Mouse (Mus musculus): ENCODE data around the gene Spc24. TPM values are rescaled to one million over a fixed set of nuclear protein-coding genes. Genes with fewer than 3 reads are reported as not detected.

Spc24 gene
- polyA plus RNA-seq, 1 experiment: 59.0 TPM

DNA sequence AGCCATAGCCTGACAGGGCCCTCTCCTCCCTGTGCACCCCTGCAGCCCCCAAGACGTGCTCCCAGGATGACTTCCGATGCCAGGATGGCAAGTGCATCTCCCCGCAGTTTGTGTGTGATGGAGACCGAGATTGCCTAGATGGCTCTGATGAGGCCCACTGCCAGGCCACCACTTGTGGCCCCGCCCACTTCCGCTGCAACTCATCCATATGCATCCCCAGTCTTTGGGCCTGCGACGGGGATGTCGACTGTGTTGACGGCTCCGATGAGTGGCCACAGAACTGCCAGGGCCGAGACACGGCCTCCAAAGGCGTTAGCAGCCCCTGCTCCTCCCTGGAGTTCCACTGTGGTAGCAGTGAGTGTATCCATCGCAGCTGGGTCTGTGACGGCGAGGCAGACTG, 26.7 kb downstream of the Spc24 start:
- no peak for TF ChIP-seq POLR2A (IDR thresholded peaks at IDR 0.05; ENCODE audit: control insufficient read depth, extremely low read depth, insufficient read depth, low read length, poor library complexity)
- no peak for TF ChIP-seq CTCF (IDR thresholded peaks at IDR 0.05; ENCODE audit: borderline replicate concordance, control insufficient read depth, extremely low read depth, insufficient read depth, low read length, poor library complexity)
- Histone ChIP-seq H3K27ac (ENCODE audit: control insufficient read depth, insufficient read depth, low read length) (no peak overlapping the region), H3K27me3 (ENCODE audit: control insufficient read depth, insufficient read depth, low read length) (no peaks in the 10 kb centered on the region), H3K36me3 (ENCODE audit: control insufficient read depth, insufficient read depth, low read length) (peaks cover 3% of the 10 kb centered on the region), H3K4me3 (ENCODE audit: control insufficient read depth, insufficient read depth, low read length) (no peak overlapping the region), H3K4me1 (replicated peaks; ENCODE audit: control insufficient read depth, insufficient read depth, low read length) (no peaks in the 10 kb centered on the region)
- WGBS: 97% methylated on average over 17 of the region's 17 CpGs
- DNase-seq: no peak

DNA sequence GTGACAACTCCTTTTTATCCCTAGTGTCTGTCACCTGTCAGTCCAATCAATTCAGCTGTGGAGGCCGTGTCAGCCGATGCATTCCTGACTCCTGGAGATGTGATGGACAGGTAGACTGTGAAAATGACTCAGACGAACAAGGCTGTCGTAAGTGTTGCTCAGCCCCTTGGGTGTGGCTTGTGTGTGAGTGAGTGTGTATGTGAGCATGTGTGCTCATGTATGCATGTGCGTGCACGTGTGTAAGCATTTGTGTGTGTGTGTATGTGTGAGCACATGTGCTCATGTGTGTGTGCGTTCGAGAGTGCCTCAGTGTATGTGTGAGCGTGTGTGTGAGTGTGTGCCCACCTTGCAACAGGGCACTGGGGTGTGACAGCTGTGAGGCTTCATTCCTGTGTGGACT, 27.8 kb downstream of the Spc24 start:
- TF ChIP-seq CTCF (IDR thresholded peaks at IDR 0.05; ENCODE audit: borderline replicate concordance, control insufficient read depth, extremely low read depth, insufficient read depth, low read length, poor library complexity) (no peak), POLR2A (IDR thresholded peaks at IDR 0.05; ENCODE audit: control insufficient read depth, extremely low read depth, insufficient read depth, low read length, poor library complexity) (no peak)
- no peaks in the 10 kb centered on the region for H3K27me3 ChIP-seq (ENCODE audit: control insufficient read depth, insufficient read depth, low read length)
- DNase-seq: no peak
- H3K4me3 ChIP-seq (ENCODE audit: control insufficient read depth, insufficient read depth, low read length): no peak overlapping the region
- 80% methylated on average over 9 of the region's 9 CpGs for WGBS
- no peak overlapping the region for H3K27ac ChIP-seq (ENCODE audit: control insufficient read depth, insufficient read depth, low read length)
- no peaks in the 10 kb centered on the region for H3K4me1 ChIP-seq (replicated peaks; ENCODE audit: control insufficient read depth, insufficient read depth, low read length)
- peaks cover 3% of the 10 kb centered on the region for H3K36me3 ChIP-seq (ENCODE audit: control insufficient read depth, insufficient read depth, low read length)

DNA sequence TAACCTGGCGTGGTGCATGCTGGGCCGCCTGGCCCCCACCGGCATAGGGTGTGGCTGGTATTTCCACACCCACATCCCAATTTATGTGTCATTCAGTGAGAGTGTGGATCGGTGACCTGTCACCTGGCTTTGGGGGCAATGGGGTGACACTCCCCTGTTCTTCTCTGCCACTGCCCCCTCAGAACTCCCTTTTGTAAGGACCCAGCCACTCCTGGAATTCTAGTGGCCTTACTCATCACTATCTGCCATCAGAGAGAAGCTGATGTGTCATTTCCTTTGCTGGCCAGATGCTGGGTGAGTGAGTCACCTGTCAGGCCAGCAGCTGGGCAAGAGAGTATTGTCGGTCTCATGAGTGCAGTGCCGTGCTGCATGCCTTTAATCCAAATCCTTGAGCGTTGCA, 30.8 kb downstream of the Spc24 start:
- 66% methylated on average over 7 of the region's 7 CpGs for WGBS
- DNase-seq: no peak

DNA sequence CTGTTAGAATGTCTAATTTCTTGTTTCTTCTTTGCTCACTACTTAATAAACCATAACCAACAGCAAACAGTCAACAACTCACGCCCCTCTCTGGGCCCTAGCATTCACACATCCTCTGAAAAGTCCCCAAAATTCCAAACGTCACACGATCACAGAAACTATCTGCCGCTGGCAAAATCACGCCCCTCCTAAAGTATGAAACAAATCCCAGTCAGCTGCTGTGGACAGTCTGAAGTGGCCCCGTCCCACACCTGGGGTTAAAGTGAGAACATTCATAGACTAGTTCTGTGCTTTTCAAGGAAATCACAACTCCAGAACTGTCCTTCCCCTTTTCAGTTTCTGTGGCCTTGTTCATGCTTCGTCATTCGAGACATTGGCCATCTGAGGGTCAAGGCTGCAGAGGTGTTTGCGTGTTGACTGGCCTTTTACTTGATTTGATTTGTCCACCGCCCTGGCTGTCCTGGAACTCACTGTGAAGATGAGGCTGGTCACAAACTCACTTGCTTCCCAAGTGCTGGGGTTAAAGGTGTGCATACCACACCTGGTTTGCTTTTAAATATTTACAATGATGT, 31.8 kb downstream of the Spc24 start:
- TF ChIP-seq CTCF (IDR thresholded peaks at IDR 0.05; ENCODE audit: borderline replicate concordance, control insufficient read depth, extremely low read depth, insufficient read depth, low read length, poor library complexity) (no peak), POLR2A (IDR thresholded peaks at IDR 0.05; ENCODE audit: control insufficient read depth, extremely low read depth, insufficient read depth, low read length, poor library complexity) (no peak)
- H3K27ac ChIP-seq (ENCODE audit: control insufficient read depth, insufficient read depth, low read length): no peak overlapping the region
- WGBS: 87% methylated on average over 10 of the region's 10 CpGs
- H3K27me3 ChIP-seq (ENCODE audit: control insufficient read depth, insufficient read depth, low read length): no peaks in the 10 kb centered on the region
- peaks cover 14% of the 10 kb centered on the region for H3K4me1 ChIP-seq (replicated peaks; ENCODE audit: control insufficient read depth, insufficient read depth, low read length)
- H3K4me3 ChIP-seq (ENCODE audit: control insufficient read depth, insufficient read depth, low read length): no peak overlapping the region
- H3K36me3 ChIP-seq (ENCODE audit: control insufficient read depth, insufficient read depth, low read length): no peaks in the 10 kb centered on the region; the same call in 1 of the 2 replicates
- no peak for DNase-seq

More for the DNA sequence above, 30.8 kb downstream of the Spc24 start:
- Histone ChIP-seq H3K4me1 (replicated peaks; ENCODE audit: control insufficient read depth, insufficient read depth, low read length) (peaks cover 13% of the 10 kb centered on the region), H3K4me3 (ENCODE audit: control insufficient read depth, insufficient read depth, low read length) (no peak overlapping the region), H3K27ac (ENCODE audit: control insufficient read depth, insufficient read depth, low read length) (no peak overlapping the region), H3K27me3 (ENCODE audit: control insufficient read depth, insufficient read depth, low read length) (no peaks in the 10 kb centered on the region), H3K36me3 (ENCODE audit: control insufficient read depth, insufficient read depth, low read length) (no peaks in the 10 kb centered on the region; the same call in 1 of the 2 replicates)
- TF ChIP-seq CTCF (IDR thresholded peaks at IDR 0.05; ENCODE audit: borderline replicate concordance, control insufficient read depth, extremely low read depth, insufficient read depth, low read length, poor library complexity): no peak
- TF ChIP-seq POLR2A (IDR thresholded peaks at IDR 0.05; ENCODE audit: control insufficient read depth, extremely low read depth, insufficient read depth, low read length, poor library complexity): no peak

DNA sequence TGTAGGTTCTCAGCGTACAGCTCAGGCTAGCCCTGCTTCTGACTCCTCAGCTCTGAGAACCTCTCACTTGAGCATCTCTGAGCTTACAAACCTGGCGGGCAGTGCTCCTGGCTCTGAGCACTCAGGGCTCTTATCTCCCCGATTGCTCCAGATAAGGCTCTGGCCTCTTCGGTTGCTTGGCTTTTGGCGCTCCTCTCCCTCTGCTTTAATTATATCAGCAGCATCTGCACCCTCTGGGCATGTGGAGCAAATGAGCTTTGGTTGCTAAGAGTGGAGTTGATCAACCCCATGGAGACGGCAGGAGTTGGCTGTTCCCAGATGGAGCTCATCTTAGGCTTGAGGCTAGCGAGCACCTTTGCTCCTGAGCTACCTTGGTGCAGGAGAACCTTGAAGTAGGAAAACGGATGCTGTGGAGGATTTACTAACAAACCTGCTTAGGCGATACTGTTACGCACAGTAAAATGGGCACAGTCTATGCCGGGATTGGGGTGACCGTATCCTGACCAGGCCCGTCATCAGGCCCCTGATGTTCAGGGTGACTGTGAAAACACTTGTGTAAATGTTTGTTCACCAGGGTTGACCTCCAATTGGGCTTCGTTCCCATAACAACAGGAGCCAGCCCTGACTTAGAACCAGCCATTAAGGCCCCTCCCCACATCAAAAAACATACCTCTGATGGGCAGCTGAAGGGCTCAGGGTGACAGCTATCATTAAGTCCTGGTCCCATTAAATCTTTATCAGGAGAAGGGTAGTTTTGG, 33.7 kb downstream of the Spc24 start:
- no peak overlapping the region for H3K4me3 ChIP-seq (ENCODE audit: control insufficient read depth, insufficient read depth, low read length)

DNA sequence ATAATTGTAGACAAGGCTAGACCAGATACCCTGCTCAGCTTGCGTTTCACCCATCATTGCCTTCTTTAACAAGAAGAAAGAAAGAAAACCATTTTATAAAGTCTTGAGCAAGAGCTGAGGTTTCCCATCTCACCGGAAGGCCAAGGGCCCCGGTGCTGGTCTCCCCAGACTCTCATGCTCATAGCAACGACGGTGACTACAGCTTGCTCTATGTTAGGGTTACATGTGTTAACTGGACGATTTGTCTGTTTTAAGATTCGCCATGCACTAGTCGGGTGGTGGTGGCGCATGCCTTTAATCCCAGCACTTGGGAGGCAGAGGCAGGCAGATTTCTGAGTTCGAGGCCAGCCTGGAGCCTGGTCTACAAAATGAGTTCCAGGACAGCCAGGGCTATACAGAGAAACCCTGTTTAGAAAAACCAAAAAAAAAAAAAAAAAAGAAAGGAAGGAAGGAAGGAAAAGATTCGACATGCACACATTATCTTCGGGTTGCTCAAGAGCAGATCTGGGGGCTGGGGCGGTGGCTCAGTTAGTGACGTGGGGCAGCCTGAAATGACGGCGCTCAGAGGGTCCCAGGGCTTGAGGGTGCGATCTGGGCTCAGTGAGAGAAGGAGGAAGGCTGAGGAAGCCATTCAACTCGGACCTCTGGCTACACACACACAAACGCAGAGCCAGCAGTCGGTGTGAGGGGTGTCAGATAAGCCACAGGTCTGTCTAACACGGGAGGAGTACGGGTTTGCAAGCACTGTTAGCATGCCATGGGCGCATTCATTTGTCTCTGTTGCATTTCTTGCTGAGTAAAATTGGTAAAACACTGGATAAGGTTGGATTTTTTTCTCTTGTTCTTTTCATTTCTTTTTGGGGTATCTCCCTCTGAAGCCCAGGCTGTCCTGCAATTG, 34.6 kb downstream of the Spc24 start:
- H3K27me3 ChIP-seq (ENCODE audit: control insufficient read depth, insufficient read depth, low read length): no peaks in the 10 kb centered on the region
- no peak overlapping the region for H3K27ac ChIP-seq (ENCODE audit: control insufficient read depth, insufficient read depth, low read length)
- peaks cover 18% of the 10 kb centered on the region for H3K4me1 ChIP-seq (replicated peaks; ENCODE audit: control insufficient read depth, insufficient read depth, low read length)
- H3K36me3 ChIP-seq (ENCODE audit: control insufficient read depth, insufficient read depth, low read length): no peaks in the 10 kb centered on the region
- no peak for DNase-seq
- H3K4me3 ChIP-seq (ENCODE audit: control insufficient read depth, insufficient read depth, low read length): no peak overlapping the region
- TF ChIP-seq POLR2A (IDR thresholded peaks at IDR 0.05; ENCODE audit: control insufficient read depth, extremely low read depth, insufficient read depth, low read length, poor library complexity): no peak
- TF ChIP-seq CTCF (IDR thresholded peaks at IDR 0.05; ENCODE audit: borderline replicate concordance, control insufficient read depth, extremely low read depth, insufficient read depth, low read length, poor library complexity): no peak
- WGBS: 63% methylated on average over 23 of the region's 23 CpGs

More for the DNA sequence above, 33.7 kb downstream of the Spc24 start:
- TF ChIP-seq POLR2A (IDR thresholded peaks at IDR 0.05; ENCODE audit: control insufficient read depth, extremely low read depth, insufficient read depth, low read length, poor library complexity) (no peak), CTCF (IDR thresholded peaks at IDR 0.05; ENCODE audit: borderline replicate concordance, control insufficient read depth, extremely low read depth, insufficient read depth, low read length, poor library complexity) (no peak)
- no peak for DNase-seq
- H3K4me1 ChIP-seq (replicated peaks; ENCODE audit: control insufficient read depth, insufficient read depth, low read length): peaks cover 18% of the 10 kb centered on the region
- no peak overlapping the region for H3K27ac ChIP-seq (ENCODE audit: control insufficient read depth, insufficient read depth, low read length)
- WGBS: 94% methylated on average over 14 of the region's 14 CpGs
- no peaks in the 10 kb centered on the region for H3K27me3 ChIP-seq (ENCODE audit: control insufficient read depth, insufficient read depth, low read length)
- no peaks in the 10 kb centered on the region for H3K36me3 ChIP-seq (ENCODE audit: control insufficient read depth, insufficient read depth, low read length)
